Mouse (Mus musculus) neural tube, embryonic 15.5 days (tissue): ENCODE results near the gene Spast. TPM values are rescaled to one million over a fixed set of nuclear protein-coding genes. Genes with fewer than 3 reads are reported as not detected.

ENCODE experiments used
- ATAC-seq: fragments of 200-750 bp; cut with Nextera tagmentation; 2 replicates; pipeline ENCODE4 v1.8.0; 2017; ENCODE audit warnings: mild to moderate bottlenecking, moderate TSS enrichment, moderate library complexity; ENCODE audit not compliant: low FRiP score
- H3K27ac ChIP-seq: fragments of 300-500 bp; sonication (generic); replicated peaks from 2 replicates; pipeline ENCODE4 v1.5.1; 2015; ENCODE audit warnings: mild to moderate bottlenecking, inconsistent platforms
- H3K27me3 ChIP-seq: fragments of 300-500 bp; sonication (generic); replicated peaks from 2 replicates; pipeline ENCODE4 v1.6.1; 2015; ENCODE audit warnings: inconsistent platforms
- H3K36me3 ChIP-seq: fragments of 300-500 bp; sonication (generic); 2 replicates; pipeline ENCODE4 v1.6.1; 2015; ENCODE audit warnings: inconsistent platforms
- H3K4me1 ChIP-seq: fragments of 300-500 bp; sonication (generic); 2 replicates; pipeline ENCODE4 v1.6.1; 2015; ENCODE audit warnings: inconsistent platforms
- H3K4me2 ChIP-seq: fragments of 300-500 bp; sonication (generic); 2 replicates; pipeline ENCODE4 v1.6.1; 2015; ENCODE audit warnings: inconsistent platforms, mild to moderate bottlenecking, moderate library complexity
- H3K4me3 ChIP-seq: fragments of 300-500 bp; sonication (generic); replicated peaks from 2 replicates; pipeline ENCODE4 v1.5.1; 2015; ENCODE audit warnings: mild to moderate bottlenecking, inconsistent platforms
- H3K9ac ChIP-seq: fragments of 300-500 bp; sonication (generic); replicated peaks from 2 replicates; pipeline ENCODE4 v1.6.1; 2015; ENCODE audit warnings: mild to moderate bottlenecking, inconsistent platforms
- H3K9me3 ChIP-seq: fragments of 300-500 bp; sonication (generic); replicated peaks from 2 replicates; pipeline ENCODE4 v1.6.1; 2016; ENCODE audit warnings: inconsistent platforms
- WGBS: fragments of 180-500 bp; shearing (Covaris S2); methylation state at CpG from one replicate; pipeline ENCODE4 v1.1.7; 2015; ENCODE audit warnings: mixed read lengths; 5-methylcytosine and 5-hydroxymethylcytosine counted together
- polyA plus RNA-seq: library from polyadenylated mRNA; unstranded; fragments of >200 nt; fragmentation: Nextera tagmentation; extraction: Ambion mirVana; gene quantifications from 2 replicates; pipeline ENCODE4 v1.2.1, GENCODE M21; 2015

The Spast gene
- polyA plus RNA-seq, 1 experiment from 2014 or later = 31.5 TPM

GRCm38 (mm10) chr17:74437762-74438161 lies 99.0 kb downstream of the Spast start:
- Histone ChIP-seq H3K9me3 (no peaks in the 10 kb centered on the region), H3K4me3 (no peak overlapping the region), H3K4me2 (no peak overlapping the region), H3K9ac (no peak overlapping the region), H3K4me1 (no peaks in the 10 kb centered on the region), H3K36me3 (no peaks in the 10 kb centered on the region), H3K27me3 (no peaks in the 10 kb centered on the region), H3K27ac (no peak overlapping the region)
- WGBS = 85% methylated on average over 9 of the region's 9 CpGs
- ATAC-seq = no peak

- Histone ChIP-seq H3K27me3 (no peaks in the 10 kb centered on the region), H3K4me3 (no peak overlapping the region), H3K27ac (no peak overlapping the region), H3K36me3 (no peaks in the 10 kb centered on the region), H3K9me3 (no peaks in the 10 kb centered on the region), H3K4me2 (no peak overlapping the region), H3K4me1 (no peaks in the 10 kb centered on the region), H3K9ac (no peak overlapping the region)
- WGBS = 79% methylated on average over 5 of the region's 5 CpGs
- no peak for ATAC-seq
These were observed 101.7 kb downstream of the Spast start for GRCm38 (mm10) chr17:74440486-74440885.

Other genes starting within 250 kb of the Spast start
- 56.6 and 63.5 TPM in 2 replicates for gene Memo1, start 43.5 kb upstream of the Spast start, polyA plus RNA-seq
- gene Dpy30, start 15.0 kb upstream of the Spast start, polyA plus RNA-seq = 236 and 249 TPM in 2 replicates
- 31.4 and 32.6 TPM in 2 replicates for gene Slc30a6, start 56.6 kb downstream of the Spast start, polyA plus RNA-seq
- gene Nlrc4, start 120.2 kb downstream of the Spast start, polyA plus RNA-seq = 0.37 and 0.78 TPM in 2 replicates
- gene Yipf4, start 150.5 kb downstream of the Spast start, polyA plus RNA-seq = 56.1 and 56.2 TPM in 2 replicates
- gene Birc6, start 189.3 kb downstream of the Spast start, polyA plus RNA-seq = 80.0 and 81.9 TPM in 2 replicates